Mouse (Mus musculus) heart, embryonic 11.5 days (tissue): ENCODE measurements around the gene Lrrc29. TPM values are rescaled to one million over a fixed set of nuclear protein-coding genes. Genes with fewer than 3 reads are reported as not detected.
A peak's percentile ranks its signal among the peaks of the same experiment; 100 is the strongest.

Source experiments
- ATAC-seq: fragments of 200-750 bp; cut with Nextera tagmentation; replicated peaks from 2 replicates; pipeline ENCODE4 v1.8.0; 2017; ENCODE audit warnings: moderate library complexity; ENCODE audit not compliant: insufficient number of reproducible peaks, low FRiP score, low TSS enrichment
- H3K27ac ChIP-seq: fragments of 300-500 bp; sonication (generic); 2 replicates; pipeline ENCODE4 v1.5.1; 2014; ENCODE audit warnings: mild to moderate bottlenecking, low read depth, low read length
- H3K27me3 ChIP-seq: fragments of 300-500 bp; sonication (generic); 2 replicates; pipeline ENCODE4 v1.6.1; 2014; ENCODE audit warnings: mild to moderate bottlenecking, low read length, mixed read lengths; ENCODE audit not compliant: control insufficient read depth, insufficient read depth
- H3K36me3 ChIP-seq: fragments of 300-500 bp; sonication (generic); 2 replicates; pipeline ENCODE4 v1.6.1; 2014; ENCODE audit warnings: mild to moderate bottlenecking, low read length, moderate library complexity, mixed read lengths; ENCODE audit not compliant: control insufficient read depth, insufficient read depth
- H3K4me1 ChIP-seq: fragments of 300-500 bp; sonication (generic); 2 replicates; pipeline ENCODE4 v1.6.1; 2014; ENCODE audit warnings: low read length; ENCODE audit not compliant: control insufficient read depth, insufficient read depth
- H3K4me2 ChIP-seq: fragments of 300-500 bp; sonication (generic); 2 replicates; pipeline ENCODE4 v1.6.1; 2014; ENCODE audit warnings: mild to moderate bottlenecking, moderate library complexity
- H3K4me3 ChIP-seq: fragments of 300-500 bp; sonication (generic); 2 replicates; pipeline ENCODE4 v1.5.1; 2014; ENCODE audit warnings: low read depth, low read length
- H3K9ac ChIP-seq: fragments of 300-500 bp; sonication (generic); 2 replicates; pipeline ENCODE4 v1.6.1; 2014; ENCODE audit warnings: mild to moderate bottlenecking, low read depth, low read length, moderate library complexity
- H3K9me3 ChIP-seq: fragments of 300-500 bp; sonication (generic); replicated peaks from 2 replicates; pipeline ENCODE4 v1.6.1; 2016; ENCODE audit warnings: low read length; ENCODE audit not compliant: control insufficient read depth
- WGBS: fragments of 180-500 bp; shearing (Covaris S2); extraction: QIAGEN DNeasy Blood & Tissue Kit; methylation state at CpG from one replicate; pipeline ENCODE4 v1.1.7; 2014; ENCODE audit not compliant: insufficient replicate concordance; 5-methylcytosine and 5-hydroxymethylcytosine counted together
- polyA plus RNA-seq: library from polyadenylated mRNA; unstranded; fragments of >200 nt; fragmentation: Nextera tagmentation; extraction: Ambion mirVana; gene quantifications from 2 replicates; pipeline ENCODE4 v1.2.1, GENCODE M21; 2014

The Lrrc29 gene
- polyA plus RNA-seq, 1 experiment from 2014 or later = 1.3 TPM

DNA sequence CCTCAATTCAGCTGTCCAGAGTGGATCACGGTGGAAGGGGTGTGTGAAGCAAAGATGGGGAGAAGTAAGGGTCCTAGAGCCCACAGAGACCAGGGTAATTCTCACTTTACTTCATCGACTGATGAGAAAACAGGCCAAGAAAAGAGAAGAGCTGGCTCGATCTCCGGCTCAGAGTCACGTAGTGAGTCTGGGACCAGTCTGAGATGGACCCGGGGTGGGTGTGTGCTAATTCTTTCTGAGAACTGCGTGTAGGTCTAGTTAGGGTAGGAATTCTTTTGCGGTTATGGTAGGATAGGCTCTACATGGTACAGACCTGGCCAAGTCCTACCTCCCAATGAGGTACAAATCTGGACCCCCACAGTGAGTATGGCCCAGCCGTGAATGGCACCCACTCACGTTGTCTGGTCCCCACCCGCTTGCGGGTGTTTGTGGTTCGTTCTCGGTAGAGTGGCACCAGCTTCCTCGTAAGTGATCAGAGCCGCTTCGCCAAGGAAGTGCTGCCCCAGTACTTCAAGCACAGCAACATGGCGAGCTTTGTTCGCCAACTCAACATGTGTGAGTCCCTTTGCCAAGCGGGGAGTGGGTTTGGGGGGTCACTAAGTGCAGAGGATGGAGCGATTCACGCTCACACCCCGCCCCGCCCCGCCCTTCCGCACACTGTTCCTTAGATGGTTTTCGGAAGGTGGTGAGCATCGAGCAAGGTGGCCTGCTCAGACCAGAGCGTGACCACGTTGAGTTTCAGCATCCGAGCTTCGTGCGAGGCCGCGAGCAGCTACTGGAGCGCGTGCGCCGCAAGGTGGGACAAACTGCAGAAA lies 55.8 kb downstream of the Lrrc29 start:
- no peaks in the 10 kb centered on the region for H3K36me3 ChIP-seq
- no peak overlapping the region for H3K27ac ChIP-seq
- no peak; the same call in 1 of the 2 replicates for ATAC-seq
- H3K9me3 ChIP-seq = peaks cover 5% of the 10 kb centered on the region; the same call in 1 of the 2 replicates
- H3K27me3 ChIP-seq = peaks cover 94% of the 10 kb centered on the region
- H3K4me2 ChIP-seq = peak overlapping the region; percentile 74
- peaks cover 21% of the 10 kb centered on the region for H3K4me1 ChIP-seq
- H3K4me3 ChIP-seq = peak overlapping the region; percentile 48
- peak overlapping the region; percentile 58 for H3K9ac ChIP-seq
- 3% methylated on average over 39 of the region's 39 CpGs for WGBS

GRCm38 (mm10) chr8:105269461-105269947 lies 56.6 kb downstream of the Lrrc29 start, which contains the start of gene Hsf4:
Gene Hsf4 (plus strand): TSS chr8:105269801.
- Histone ChIP-seq H3K4me2 (peak within 1 kb of the TSS; percentile 74), H3K9ac (peak within 1 kb of the TSS; percentile 58), H3K4me1 (peaks cover 23% of the 10 kb centered on the region), H3K27me3 (peaks cover 86% of the 10 kb centered on the region), H3K9me3 (peaks cover 5% of the 10 kb centered on the region; the same call in 1 of the 2 replicates), H3K27ac (no peak within 1 kb of the TSS), H3K4me3 (peak within 1 kb of the TSS; percentile 48), H3K36me3 (no peaks in the 10 kb centered on the region)
- no peak; the same call in 1 of the 2 replicates for ATAC-seq
- WGBS = under 1% methylated on average over 42 of the region's 42 CpGs

- ATAC-seq = no peak
- Histone ChIP-seq H3K4me1 (peaks cover 23% of the 10 kb centered on the region), H3K9ac (peak overlapping the region; percentile 58; the same call in 1 of the 2 replicates), H3K9me3 (peaks cover 5% of the 10 kb centered on the region; the same call in 1 of the 2 replicates), H3K4me3 (peak overlapping the region; percentile 48), H3K36me3 (no peaks in the 10 kb centered on the region), H3K27ac (no peak overlapping the region), H3K27me3 (peaks cover 82% of the 10 kb centered on the region), H3K4me2 (peak overlapping the region; percentile 74)
- WGBS = 2% methylated on average over 10 of the region's 10 CpGs
Measured at GRCm38 (mm10) chr8:105269075-105269458, 57.0 kb downstream of the Lrrc29 start.

GRCm38 (mm10) chr8:105268342-105269074 lies 57.6 kb downstream of the Lrrc29 start:
- H3K4me3 ChIP-seq = peak overlapping the region; percentile 48
- H3K36me3 ChIP-seq = no peaks in the 10 kb centered on the region
- ATAC-seq = peak; percentile 18; the same call in 1 of the 2 replicates
- peaks cover 77% of the 10 kb centered on the region for H3K27me3 ChIP-seq
- H3K4me1 ChIP-seq = peaks cover 23% of the 10 kb centered on the region
- H3K9ac ChIP-seq = peak overlapping the region; percentile 58
- under 1% methylated on average over 65 of the region's 65 CpGs for WGBS
- peaks cover 5% of the 10 kb centered on the region; the same call in 1 of the 2 replicates for H3K9me3 ChIP-seq
- H3K27ac ChIP-seq = no peak overlapping the region
- H3K4me2 ChIP-seq = peak overlapping the region; percentile 74

DNA sequence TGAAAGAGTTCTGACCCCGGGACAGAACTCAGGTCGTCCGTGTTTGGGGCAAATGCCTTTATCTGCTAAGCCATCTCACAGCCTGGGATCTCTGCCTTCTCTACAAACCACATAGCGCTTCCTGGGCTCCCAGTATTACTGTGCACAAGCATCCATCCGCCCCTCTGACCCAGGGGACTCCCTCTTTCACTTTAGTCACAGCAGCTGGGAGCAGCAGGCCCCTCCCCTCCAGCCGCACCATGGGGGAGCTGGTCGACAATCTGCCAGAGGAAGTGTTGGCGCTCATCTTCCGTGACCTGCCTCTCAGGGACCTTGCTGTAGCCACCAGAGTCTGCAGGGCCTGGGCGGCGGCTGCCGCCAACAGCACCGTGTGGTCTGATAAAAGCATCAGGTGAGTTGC lies 59.3 kb downstream of the Lrrc29 start:
- WGBS = 19% methylated on average over 13 of the region's 13 CpGs
- no peak overlapping the region for H3K27ac ChIP-seq
- ATAC-seq = no peak
- H3K9me3 ChIP-seq = peaks cover 5% of the 10 kb centered on the region; the same call in 1 of the 2 replicates
- peaks cover 23% of the 10 kb centered on the region for H3K4me1 ChIP-seq
- peaks cover 64% of the 10 kb centered on the region for H3K27me3 ChIP-seq
- no peak overlapping the region for H3K4me3 ChIP-seq
- H3K4me2 ChIP-seq = no peak overlapping the region
- no peak overlapping the region for H3K9ac ChIP-seq
- no peaks in the 10 kb centered on the region for H3K36me3 ChIP-seq

DNA sequence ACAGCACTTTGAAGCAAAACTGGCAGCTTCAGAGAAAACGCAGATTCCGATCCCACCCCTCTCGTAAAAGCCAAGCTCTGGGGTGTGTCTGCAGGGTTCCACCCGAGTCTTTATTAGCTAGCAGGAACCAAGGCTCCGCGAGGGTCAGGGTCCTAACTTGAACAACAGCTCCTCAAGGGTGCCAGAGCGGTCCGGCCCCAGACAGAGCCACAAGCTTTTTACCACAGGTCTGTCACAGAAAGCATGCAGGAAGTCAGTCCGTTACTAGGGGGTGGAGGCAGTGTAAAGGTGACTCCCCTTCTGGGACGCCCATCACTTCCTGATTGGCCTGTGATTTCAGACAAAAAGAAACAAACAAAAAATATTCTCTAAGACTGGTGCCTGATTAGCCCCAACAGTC lies 61.0 kb downstream of the Lrrc29 start:
- Histone ChIP-seq H3K27ac (no peak overlapping the region), H3K27me3 (peaks cover 58% of the 10 kb centered on the region), H3K4me3 (peak overlapping the region; percentile 81), H3K36me3 (no peaks in the 10 kb centered on the region), H3K9me3 (peaks cover 5% of the 10 kb centered on the region; the same call in 1 of the 2 replicates), H3K9ac (peak overlapping the region; percentile 76; the same call in 1 of the 2 replicates), H3K4me1 (peaks cover 19% of the 10 kb centered on the region), H3K4me2 (peak overlapping the region; percentile 97)
- WGBS = 17% methylated on average over 10 of the region's 10 CpGs
- no peak for ATAC-seq

DNA sequence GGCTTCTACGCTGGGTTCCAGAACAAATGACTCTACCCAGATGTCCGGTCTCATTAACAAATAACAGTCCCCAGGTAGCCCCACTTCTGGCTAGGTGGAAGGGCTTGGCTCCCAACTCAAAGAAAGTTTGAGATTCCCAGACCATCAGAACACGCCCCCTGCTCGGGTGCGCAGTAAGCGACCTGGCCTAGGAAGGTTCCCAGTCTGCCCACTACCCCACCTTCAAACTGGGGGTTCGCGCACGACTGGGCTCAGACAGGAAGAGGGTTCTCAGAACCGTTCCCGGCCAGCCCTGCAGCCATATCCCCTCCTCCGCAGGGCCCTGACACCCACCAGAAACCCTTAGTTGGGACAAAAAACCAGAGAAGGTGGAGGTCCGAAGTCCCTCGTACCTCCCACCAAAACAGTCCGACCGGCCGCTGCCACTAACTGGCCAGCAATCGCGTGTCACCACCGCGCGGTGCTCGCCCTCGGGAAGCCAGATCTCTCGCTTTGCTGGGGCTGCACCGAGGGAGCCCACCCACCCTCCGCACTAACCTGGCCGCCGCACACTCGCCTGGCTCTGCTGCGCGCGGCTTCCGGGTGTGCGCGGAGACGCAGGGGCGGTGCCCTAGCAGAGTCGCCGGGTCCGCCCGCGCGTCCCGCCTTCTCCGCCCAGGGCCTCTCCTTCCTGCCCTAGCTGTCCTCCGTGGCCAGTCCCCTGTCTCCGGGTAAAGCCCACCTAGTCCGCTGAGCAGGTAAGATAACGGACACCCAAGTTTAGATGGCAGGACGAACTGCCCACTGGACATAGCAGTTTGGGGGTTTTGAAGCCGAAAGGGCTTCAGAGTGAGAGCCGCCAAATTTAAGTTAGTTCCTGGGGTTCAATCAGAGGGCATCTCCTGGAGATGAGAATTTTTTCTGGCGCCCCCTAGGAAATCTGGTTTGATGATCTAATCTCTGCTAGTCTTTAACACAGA lies 61.8 kb downstream of the Lrrc29 start, which contains the start of the genes Tradd and Fbxl8:
Tradd (minus strand) TSS at position 586 of the 959 bp plus-strand sequence.
Fbxl8 (plus strand) TSS at position 625 of the 959 bp plus-strand sequence.
- H3K4me3 ChIP-seq = peak within 1 kb of the TSS; percentile 81
- no peak within 1 kb of the TSS for H3K27ac ChIP-seq
- H3K4me1 ChIP-seq = peaks cover 13% of the 10 kb centered on the region
- peak within 1 kb of the TSS; percentile 76 for H3K9ac ChIP-seq
- peak within 1 kb of the TSS; percentile 97 for H3K4me2 ChIP-seq
- peaks cover 5% of the 10 kb centered on the region; the same call in 1 of the 2 replicates for H3K9me3 ChIP-seq
- peak; percentile 73 for ATAC-seq
- no peaks in the 10 kb centered on the region for H3K36me3 ChIP-seq
- WGBS = 1% methylated on average over 54 of the region's 54 CpGs
- H3K27me3 ChIP-seq = peaks cover 57% of the 10 kb centered on the region
